Mouse (Mus musculus) forebrain, embryonic 11.5 days (tissue): ENCODE results near the gene Sdccag8. TPM values are rescaled to one million over a fixed set of nuclear protein-coding genes. Genes with fewer than 3 reads are reported as not detected.
"Not testable (repeated sequence)": the region's sequence is repeated elsewhere in the genome, so short reads cannot be mapped to it uniquely, and the experiment has no call there.

Experiments
- ATAC-seq: fragments of 200-750 bp; cut with Nextera tagmentation; replicated peaks from 2 replicates; pipeline ENCODE4 v1.8.0; 2017; ENCODE audit warnings: moderate TSS enrichment; ENCODE audit not compliant: low FRiP score
- DNase-seq: peaks from one replicate; pipeline ENCODE4 v3.0.0-alpha.2; 2017; ENCODE audit warnings: low spot score
- H3K27ac ChIP-seq: fragments of 300-500 bp; sonication (generic); 2 replicates; pipeline ENCODE4 v1.5.1; 2014; ENCODE audit warnings: low read depth, low read length
- H3K27me3 ChIP-seq: fragments of 300-500 bp; sonication (generic); 2 replicates; pipeline ENCODE4 v1.6.1; 2014; ENCODE audit warnings: mild to moderate bottlenecking, low read length, mixed read lengths; ENCODE audit not compliant: control insufficient read depth, insufficient read depth
- H3K36me3 ChIP-seq: fragments of 300-500 bp; sonication (generic); 2 replicates; pipeline ENCODE4 v1.6.1; 2014; ENCODE audit warnings: mild to moderate bottlenecking, low read length, moderate library complexity, mixed read lengths; ENCODE audit not compliant: control insufficient read depth, insufficient read depth
- H3K4me1 ChIP-seq: fragments of 300-500 bp; sonication (generic); replicated peaks from 2 replicates; pipeline ENCODE4 v1.6.1; 2014; ENCODE audit warnings: low read length, mixed read lengths; ENCODE audit not compliant: control insufficient read depth, insufficient read depth
- H3K4me2 ChIP-seq: fragments of 300-500 bp; sonication (generic); 2 replicates; pipeline ENCODE4 v1.6.1; 2014; ENCODE audit warnings: low read depth, mild to moderate bottlenecking, low read length, moderate library complexity, mixed read lengths; ENCODE audit not compliant: severe bottlenecking
- H3K4me3 ChIP-seq: fragments of 300-500 bp; sonication (generic); 2 replicates; pipeline ENCODE4 v1.5.1; 2014; ENCODE audit warnings: low read depth, low read length
- H3K9ac ChIP-seq: fragments of 300-500 bp; sonication (generic); 2 replicates; pipeline ENCODE4 v1.6.1; 2014; ENCODE audit warnings: low read length
- H3K9me3 ChIP-seq: fragments of 300-500 bp; sonication (generic); 2 replicates; pipeline ENCODE4 v1.6.1; 2016; ENCODE audit warnings: low read length, mixed read lengths; ENCODE audit not compliant: control insufficient read depth
- WGBS: fragments of 180-500 bp; shearing (Covaris S2); extraction: QIAGEN DNeasy Blood & Tissue Kit; methylation state at CpG from one replicate; pipeline ENCODE4 v1.1.7; 2014; 5-methylcytosine and 5-hydroxymethylcytosine counted together
- polyA plus RNA-seq: library from polyadenylated mRNA; unstranded; fragments of >200 nt; fragmentation: Nextera tagmentation; extraction: Ambion mirVana; gene quantifications from 2 replicates; pipeline ENCODE4 v1.2.1, GENCODE M21; 2014

Gene Sdccag8
- polyA plus RNA-seq, 1 experiment from 2014 or later = 21.1 TPM

DNA sequence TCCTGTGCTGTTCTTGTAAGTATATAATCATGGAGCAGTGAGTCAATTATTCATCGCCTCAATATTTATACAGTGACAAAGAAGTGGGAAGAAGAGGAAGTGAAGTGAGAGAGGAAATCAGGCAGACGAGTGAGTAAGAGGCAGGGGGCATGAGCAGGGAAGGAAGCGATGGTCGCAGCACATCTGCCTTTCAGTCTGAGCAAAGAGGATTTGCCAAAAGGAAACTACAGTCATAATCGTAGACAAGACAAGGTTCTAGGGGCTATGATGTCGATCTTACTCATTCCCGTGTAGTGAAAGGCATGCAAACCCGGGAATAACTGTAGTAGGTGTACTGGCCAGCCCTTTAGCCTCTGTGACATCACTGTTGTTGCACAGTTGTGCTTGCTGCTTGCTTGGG, 18.1 kb downstream of the Sdccag8 start:
- H3K4me1 ChIP-seq = peaks cover 3% of the 10 kb centered on the region; the same call in 1 of the 2 replicates
- WGBS = 88% methylated on average over 8 of the region's 8 CpGs
- H3K9ac ChIP-seq = no peak overlapping the region
- DNase-seq = no peak
- peaks cover 2% of the 10 kb centered on the region for H3K27me3 ChIP-seq
- H3K36me3 ChIP-seq = no peaks in the 10 kb centered on the region
- H3K4me3 ChIP-seq = no peak overlapping the region
- H3K4me2 ChIP-seq = no peak overlapping the region
- H3K27ac ChIP-seq = no peak overlapping the region
- H3K9me3 ChIP-seq = no peaks in the 10 kb centered on the region
- no peak for ATAC-seq

DNA sequence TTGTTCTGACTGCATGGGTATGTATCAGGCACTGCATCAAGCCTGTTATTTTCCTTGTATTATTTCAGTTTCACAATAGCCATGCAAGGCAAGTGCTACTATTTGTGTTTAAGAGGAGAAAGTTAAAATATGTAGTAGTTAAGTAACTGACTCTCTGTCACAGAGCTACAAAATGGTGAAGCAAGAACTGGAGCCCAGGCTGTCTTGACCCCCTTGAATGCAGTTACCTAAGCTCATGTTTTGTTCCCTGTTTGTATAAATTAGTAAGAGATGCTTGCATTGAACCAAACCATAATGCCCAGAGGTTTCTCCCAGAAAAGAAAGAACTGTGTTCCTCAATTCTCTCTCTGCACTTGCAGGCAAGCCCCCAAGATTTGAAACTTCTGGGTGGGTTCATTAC, 18.8 kb downstream of the Sdccag8 start:
- no peak overlapping the region for H3K4me3 ChIP-seq
- DNase-seq (no peak), ATAC-seq (no peak)

DNA sequence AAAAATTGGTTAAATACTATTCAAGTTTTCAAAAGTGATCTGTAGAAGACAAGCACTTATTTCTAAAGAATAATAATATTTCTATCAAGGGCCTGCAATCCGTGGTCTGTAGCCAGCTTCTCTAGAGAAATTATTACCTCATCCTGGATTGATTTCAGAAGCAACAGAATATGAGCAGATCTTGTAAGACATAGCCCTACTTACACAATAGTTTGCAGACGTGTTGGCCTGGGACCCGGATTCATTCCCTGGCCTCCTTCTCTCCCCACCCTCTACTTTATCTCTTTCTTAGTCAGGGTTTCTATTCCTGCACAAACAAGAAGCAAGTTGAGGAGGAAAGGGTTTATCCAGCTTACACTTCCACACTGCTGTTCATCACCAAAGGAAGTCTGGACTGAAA, 19.5 kb downstream of the Sdccag8 start:
- ATAC-seq (no peak), DNase-seq (no peak)
- Histone ChIP-seq H3K27me3 (peaks cover 2% of the 10 kb centered on the region), H3K9ac (no peak overlapping the region), H3K4me2 (no peak overlapping the region), H3K4me1 (peaks cover 3% of the 10 kb centered on the region; the same call in 1 of the 2 replicates), H3K36me3 (no peaks in the 10 kb centered on the region), H3K4me3 (no peak overlapping the region), H3K27ac (no peak overlapping the region), H3K9me3 (no peaks in the 10 kb centered on the region)
- WGBS = 90% methylated on average over 3 of the region's 3 CpGs

More for the DNA sequence above, 18.8 kb downstream of the Sdccag8 start:
- Histone ChIP-seq H3K4me1 (peaks cover 3% of the 10 kb centered on the region; the same call in 1 of the 2 replicates), H3K27ac (no peak overlapping the region), H3K36me3 (no peaks in the 10 kb centered on the region), H3K9ac (no peak overlapping the region), H3K27me3 (peaks cover 2% of the 10 kb centered on the region), H3K4me2 (no peak overlapping the region), H3K9me3 (no peaks in the 10 kb centered on the region)

DNA sequence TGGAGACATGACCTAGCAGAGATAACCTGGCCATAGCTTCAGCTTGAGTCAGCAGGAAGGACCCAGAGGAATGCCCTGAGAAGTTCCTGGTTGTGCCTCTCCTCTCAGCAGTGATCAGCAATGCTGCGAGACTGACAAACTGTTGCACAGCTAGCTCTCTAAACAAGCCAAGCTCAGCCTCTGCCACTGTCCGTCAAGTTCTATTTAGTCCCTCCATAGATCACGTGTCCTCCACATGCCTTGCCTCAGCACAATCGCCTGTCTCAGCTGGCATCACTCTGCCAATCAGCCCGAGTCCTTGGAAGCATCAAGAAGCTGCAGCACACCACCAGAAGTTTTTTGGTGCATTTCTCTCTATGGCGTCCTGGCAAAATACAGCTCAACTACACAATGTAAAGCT, 20.4 kb downstream of the Sdccag8 start:
- WGBS = 54% methylated on average over 6 of the region's 6 CpGs
- Histone ChIP-seq H3K9me3 (no peaks in the 10 kb centered on the region), H3K36me3 (no peaks in the 10 kb centered on the region), H3K27ac (no peak overlapping the region), H3K4me1 (peaks cover 3% of the 10 kb centered on the region; the same call in 1 of the 2 replicates), H3K4me3 (no peak overlapping the region), H3K27me3 (peaks cover 2% of the 10 kb centered on the region), H3K9ac (no peak overlapping the region), H3K4me2 (peak overlapping the region; percentile 74; the same call in 1 of the 2 replicates)
- DNase-seq (no peak), ATAC-seq (no peak)

DNA sequence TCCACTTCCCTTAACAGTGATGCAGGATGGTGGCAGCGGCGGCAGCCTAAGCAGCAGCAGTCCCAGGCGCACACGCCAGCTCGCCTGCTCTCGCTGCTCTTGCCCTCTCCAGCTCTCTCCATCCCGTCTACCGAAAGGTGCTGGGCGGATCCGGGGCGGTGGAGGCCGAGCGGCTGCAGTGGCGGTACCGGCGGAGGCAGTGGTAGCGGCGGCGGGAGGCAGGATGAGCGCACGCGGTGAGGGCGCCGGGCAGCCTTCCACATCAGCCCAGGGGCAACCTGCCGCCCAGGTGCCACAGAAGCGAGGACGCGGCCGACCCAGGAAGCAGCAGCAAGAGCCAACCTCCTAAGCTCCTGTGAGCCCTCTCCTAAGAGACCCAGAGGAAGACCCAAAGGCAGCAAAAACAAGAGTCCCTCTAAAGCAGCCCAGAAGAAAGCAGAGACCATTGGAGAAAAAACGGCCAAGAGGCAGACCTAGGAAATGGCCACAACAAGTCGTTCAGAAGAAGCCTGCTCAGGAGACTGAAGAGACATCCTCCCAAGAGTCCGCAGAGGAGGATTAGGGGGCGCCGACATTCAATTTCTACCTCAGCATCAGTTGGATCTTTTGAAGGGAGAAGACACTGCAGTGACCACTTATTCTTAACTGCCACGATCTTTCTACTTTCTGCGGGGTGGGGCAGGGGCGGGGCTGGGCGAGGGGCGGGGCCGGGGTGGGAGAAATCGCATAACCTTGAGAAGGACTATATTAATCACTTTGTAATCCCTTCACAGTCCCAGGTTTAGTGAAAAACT, 21.2 kb downstream of the Sdccag8 start:
- ATAC-seq (peak; percentile 64), DNase-seq (peak; percentile 57)
- 2% methylated on average over 41 of the region's 41 CpGs for WGBS
- Histone ChIP-seq H3K27ac (no peak overlapping the region), H3K9ac (peak overlapping the region; percentile 44; the same call in 1 of the 2 replicates), H3K4me1 (peaks cover 3% of the 10 kb centered on the region; the same call in 1 of the 2 replicates), H3K36me3 (no peaks in the 10 kb centered on the region), H3K9me3 (no peaks in the 10 kb centered on the region), H3K4me3 (peak overlapping the region; percentile 33), H3K4me2 (peak overlapping the region; percentile 74), H3K27me3 (peaks cover 2% of the 10 kb centered on the region)

DNA sequence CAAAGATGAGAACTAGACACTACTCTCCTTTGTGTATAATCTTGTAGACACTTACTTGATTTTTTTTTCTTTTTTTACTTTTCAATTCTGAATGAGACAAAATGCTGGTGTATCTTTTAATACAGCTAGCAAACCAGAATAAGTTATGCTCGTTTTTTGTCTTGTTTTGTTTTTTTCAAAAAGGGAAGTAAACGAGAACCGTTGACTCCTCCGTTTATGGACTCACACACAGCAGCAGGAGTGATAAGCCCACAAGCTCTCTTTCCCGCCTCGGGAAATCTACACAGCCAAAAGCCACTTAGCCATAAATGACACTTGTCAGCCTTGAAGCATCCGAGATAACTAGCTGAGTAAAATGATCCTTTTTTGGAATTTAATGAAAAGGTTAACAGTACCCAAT, 22.1 kb downstream of the Sdccag8 start:
- H3K4me1 ChIP-seq, H3K36me3 ChIP-seq, H3K4me2 ChIP-seq, H3K4me3 ChIP-seq, H3K9ac ChIP-seq, H3K27me3 ChIP-seq, DNase-seq, ATAC-seq, H3K9me3 ChIP-seq, H3K27ac ChIP-seq: not testable (repeated sequence)
- WGBS = 69% methylated on average over 7 of the region's 7 CpGs

DNA sequence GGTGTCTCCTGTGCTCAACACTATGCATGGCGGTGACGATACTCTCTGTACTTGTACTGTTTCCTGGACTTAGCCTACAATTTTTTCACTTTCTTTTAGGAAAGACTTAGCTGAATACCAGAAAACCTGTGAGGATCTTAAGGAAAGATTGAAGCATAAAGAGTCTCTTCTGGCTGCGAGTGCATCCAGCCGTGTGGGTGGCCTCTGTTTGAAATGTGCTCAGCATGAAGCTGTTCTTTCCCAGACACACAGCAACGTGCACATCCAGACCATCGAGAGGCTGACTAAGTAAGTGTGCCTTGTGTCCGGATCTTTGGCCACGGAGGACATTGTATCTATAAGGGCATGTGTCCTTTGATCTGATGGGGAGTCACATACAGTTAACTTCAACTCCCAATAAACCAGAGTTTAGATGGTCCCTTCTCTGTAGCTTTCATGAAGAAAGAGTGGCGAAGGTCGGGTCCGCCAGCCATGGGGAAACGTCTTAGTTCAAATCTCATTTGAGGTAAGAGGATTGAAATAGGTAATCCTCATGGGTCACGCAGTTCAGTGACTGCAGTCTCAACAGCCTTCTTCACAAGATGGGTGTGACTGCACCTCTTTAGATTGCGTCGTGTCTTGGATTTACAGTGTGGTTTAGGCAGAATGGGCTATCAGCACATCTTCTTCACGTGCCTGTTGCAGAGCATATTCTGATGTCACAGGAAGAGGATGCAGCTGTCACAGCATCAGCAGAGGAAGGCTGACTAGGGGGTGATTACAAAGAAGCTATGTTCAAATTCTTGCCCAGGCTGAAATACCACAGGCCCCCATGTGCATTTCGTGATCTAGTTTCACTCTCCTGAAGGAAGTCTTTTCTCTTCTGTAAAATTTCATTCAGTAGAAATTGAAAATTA, 30.9 kb downstream of the Sdccag8 start:
- H3K4me2 ChIP-seq = no peak overlapping the region
- no peaks in the 10 kb centered on the region for H3K9me3 ChIP-seq
- H3K4me1 ChIP-seq = no peaks in the 10 kb centered on the region
- no peak overlapping the region for H3K4me3 ChIP-seq
- no peak overlapping the region for H3K27ac ChIP-seq
- H3K9ac ChIP-seq = no peak overlapping the region
- ATAC-seq (no peak), DNase-seq (no peak)
- no peaks in the 10 kb centered on the region for H3K27me3 ChIP-seq
- H3K36me3 ChIP-seq = no peaks in the 10 kb centered on the region; the same call in 1 of the 2 replicates
- 73% methylated on average over 17 of the region's 17 CpGs for WGBS

DNA sequence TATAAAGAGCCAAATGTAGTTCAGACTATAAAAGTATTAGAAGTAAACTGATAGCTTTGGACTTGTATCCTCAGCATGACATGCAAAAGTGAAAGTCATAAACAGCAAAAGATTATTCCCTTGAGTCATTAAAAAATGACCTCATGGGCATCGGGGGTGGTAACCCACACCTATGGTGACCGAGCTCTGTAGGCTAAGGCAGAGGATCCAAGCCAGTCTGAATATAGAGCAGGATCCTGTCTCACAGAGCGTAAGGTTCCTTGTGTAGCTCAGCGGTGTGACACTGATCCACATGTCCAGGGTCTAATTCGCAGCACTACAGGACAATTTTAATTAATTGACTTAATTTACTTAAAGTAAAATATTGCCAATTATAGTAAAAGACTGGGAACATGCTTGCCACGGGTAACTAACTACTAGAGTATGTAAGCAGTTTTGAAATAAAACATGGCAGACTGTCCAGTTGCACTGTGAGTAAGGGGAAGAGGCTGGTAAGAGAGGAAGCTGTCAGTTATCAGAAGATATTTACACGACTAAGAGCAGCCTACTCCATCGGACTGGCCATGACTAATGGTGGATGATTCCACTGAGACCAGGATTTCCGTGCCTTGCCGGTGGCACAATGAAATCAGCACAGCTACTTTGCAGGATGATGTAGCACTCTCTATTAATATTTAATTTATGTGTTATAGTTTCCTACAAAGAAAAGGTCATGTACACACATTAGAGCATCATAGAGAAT, 32.8 kb downstream of the Sdccag8 start:
- Histone ChIP-seq H3K36me3 (no peaks in the 10 kb centered on the region; the same call in 1 of the 2 replicates), H3K4me2 (no peak overlapping the region), H3K9ac (no peak overlapping the region), H3K27me3 (no peaks in the 10 kb centered on the region), H3K4me3 (no peak overlapping the region), H3K27ac (no peak overlapping the region), H3K4me1 (no peaks in the 10 kb centered on the region), H3K9me3 (0 out of 2 replicates have a peak, but pooled peaks cover under 1% of the 10 kb centered on the region)
- ATAC-seq (no peak), DNase-seq (no peak)
- 90% methylated on average over 10 of the region's 10 CpGs for WGBS
